Comparison of ENCODE assay signal across 10 mouse cellular contexts in the genomic region with DNA sequence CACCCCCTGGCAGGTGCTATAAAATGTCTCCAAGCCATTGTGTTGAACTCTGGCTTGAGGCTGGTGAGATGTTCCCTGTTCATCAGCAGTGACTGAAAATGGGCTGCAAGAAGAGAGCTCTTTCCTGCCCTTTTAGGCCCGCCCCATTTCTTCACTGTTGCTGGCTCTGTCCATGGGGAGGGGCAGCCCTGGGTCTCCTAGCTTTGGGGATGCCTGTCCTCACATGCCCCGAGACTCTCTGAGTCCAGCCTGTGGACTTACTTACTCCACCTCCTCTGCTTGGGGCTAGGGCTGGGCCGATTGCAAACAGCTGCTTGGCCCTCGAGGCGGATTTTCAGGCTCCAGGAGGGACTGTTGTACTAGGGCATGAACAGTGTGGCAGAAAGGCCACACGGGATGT. TPM values are rescaled to one million over a fixed set of nuclear protein-coding genes. Genes with fewer than 3 reads are reported as not detected.
DNase-seq lines count a peak whose midpoint lies in the region; ATAC-seq lines count a peak whose summit lies in the region.
"Had no signal": no experiment of that assay in that cellular context is flagged by ENCODE, and none has a peak within 500 bp of the region (broad histone marks: within the 10 kb centered on the region; RNA-seq: fewer than 3 reads in every experiment).

No protein-coding gene starts in this region.

- intact Hi-C loops in left cerebral cortex, postnatal 36 days (cut with DNase I), result no loop called here

- H3K4me2 ChIP-seq in kidney, embryonic 16.5 days (replicated peaks; ENCODE audit: low read depth, low read length), result no peak overlapping the region
- no peak overlapping the region for H3K4me2 ChIP-seq in stomach, embryonic 14.5 days (replicated peaks; ENCODE audit: low read depth, low read length)
- H3K4me2 ChIP-seq: heart, embryonic 15.5 days; liver, embryonic 13.5 days had no signal

- no peaks in the 10 kb centered on the region for H3K9me3 ChIP-seq in kidney, embryonic 16.5 days (ENCODE audit: low read length)
- H3K9me3 ChIP-seq in stomach, embryonic 14.5 days (ENCODE audit: control insufficient read depth, low read depth, low read length), result no peaks in the 10 kb centered on the region
- H3K9me3 ChIP-seq: heart, embryonic 15.5 days; liver, embryonic 13.5 days had no signal

- no peak overlapping the region for H3K9ac ChIP-seq in kidney, embryonic 16.5 days (replicated peaks; ENCODE audit: low read length)
- H3K9ac ChIP-seq in stomach, embryonic 14.5 days (replicated peaks; ENCODE audit: low read depth, low read length), result no peak overlapping the region
- H3K9ac ChIP-seq: heart, embryonic 15.5 days; liver, embryonic 13.5 days had no signal

- no peak overlapping the region for H3K27ac ChIP-seq in kidney, embryonic 16.5 days (ENCODE audit: low read length)
- H3K27ac ChIP-seq in stomach, embryonic 14.5 days (ENCODE audit: low read length), result no peak overlapping the region
- H3K27ac ChIP-seq: heart, embryonic 15.5 days; liver, embryonic 13.5 days had no signal

- WGBS in kidney, embryonic 16.5 days, result 54% methylated on average over 6 of the region's 6 CpGs
- 48% methylated on average over 6 of the region's 6 CpGs for WGBS in stomach, embryonic 14.5 days

- no peak for ATAC-seq in kidney, embryonic 16.5 days (ENCODE audit: low FRiP score, low TSS enrichment)
- ATAC-seq in stomach, embryonic 14.5 days (ENCODE audit: insufficient number of reproducible peaks, insufficient read depth, low FRiP score, low read depth), result peak; percentile 42; the same call in 1 of the 2 replicates
- ATAC-seq in megakaryocyte progenitor cell, adult 5-6 weeks (replicated peaks; ENCODE audit: poor library complexity), result no peak

- H3K4me1 ChIP-seq in kidney, embryonic 16.5 days (ENCODE audit: insufficient read depth, low read length), result no peaks in the 10 kb centered on the region; the same call in 1 of the 2 replicates
- H3K4me1 ChIP-seq in stomach, embryonic 14.5 days (ENCODE audit: control insufficient read depth, insufficient read depth, low read length), result peaks cover 30% of the 10 kb centered on the region; the same call in 1 of the 2 replicates

- no peaks in the 10 kb centered on the region for H3K36me3 ChIP-seq in kidney, embryonic 16.5 days (ENCODE audit: insufficient read depth, low read length)
- H3K36me3 ChIP-seq in stomach, embryonic 14.5 days (ENCODE audit: control insufficient read depth, insufficient read depth, low read length), result peaks cover 5% of the 10 kb centered on the region; the same call in 1 of the 2 replicates
- H3K36me3 ChIP-seq: heart, embryonic 15.5 days; liver, embryonic 13.5 days had no signal

- no peak overlapping the region for H3K4me3 ChIP-seq in kidney, embryonic 16.5 days (ENCODE audit: low read length)
- no peak overlapping the region for H3K4me3 ChIP-seq in stomach, embryonic 14.5 days (ENCODE audit: low read depth, low read length)
- H3K4me3 ChIP-seq: heart, embryonic 15.5 days; liver, embryonic 13.5 days had no signal

- no peaks in the 10 kb centered on the region for H3K27me3 ChIP-seq in kidney, embryonic 16.5 days (ENCODE audit: insufficient read depth, low read length)
- H3K27me3 ChIP-seq in stomach, embryonic 14.5 days (ENCODE audit: control insufficient read depth, insufficient read depth, low read length), result no peaks in the 10 kb centered on the region
- H3K27me3 ChIP-seq: liver, embryonic 13.5 days had no signal

- DNase-seq in kidney, adult 18-20 months, result peak; percentile 8
- peak; percentile 72 for DNase-seq in gastrocnemius, adult 18-20 months (ENCODE audit: low spot score)
- peak; percentile 77 for DNase-seq in kidney, postnatal 10 days
- no peak for DNase-seq in left cerebral cortex, postnatal 36 days (ENCODE audit: low spot score in 2 of 2)
- no peak for DNase-seq in cerebellum, adult 18-20 months
- DNase-seq: liver, embryonic 13.5 days had no signal

RNA-seq across cellular contexts. Expression of a gene that starts 10.9 kb away (rescaled TPM):
- 50.1 and 55.8 TPM in 2 replicates for polyA plus RNA-seq in kidney, embryonic 16.5 days (2015; fragmentation: Nextera tagmentation; extraction: Ambion mirVana)
- 10 to 100 TPM; 10.5 to 11.2 TPM for total RNA-seq in gastrocnemius, adult 18-20 months (2021)
- 160 and 167 TPM in 2 replicates for polyA plus RNA-seq in stomach, embryonic 14.5 days (2014; fragmentation: Nextera tagmentation; extraction: Ambion mirVana)
- 1 to 10 TPM; 7.0 to 8.9 TPM for total RNA-seq in left cerebral cortex, postnatal 36 days (2021)
- total RNA-seq in megakaryocyte progenitor cell, adult 5-6 weeks (2015), result 2.4 and 2.5 TPM in 2 replicates
- total RNA-seq in megakaryocyte progenitor cell, adult 5-6 weeks (2017), result 0.58 and 1.0 TPM in 2 replicates

Comparison
In these comparisons a context has a peak if more than half of its experiments do, and no peak if none do; other contexts are left out.
1. DNase-seq: peak in kidney, adult 18-20 months (single experiment), gastrocnemius, adult 18-20 months (single experiment) and kidney, postnatal 10 days (single experiment); none in left cerebral cortex, postnatal 36 days (0 of 2) and cerebellum, adult 18-20 months (0 of 2).